Mouse (Mus musculus) spleen, adult 2 months (tissue): ENCODE measurements around the gene Liph.

Experiments used
- CTCF ChIP-seq: fragments of 200-500 bp; IDR thresholded peaks from 2 replicates; pipeline ENCODE4 v1.5.1; 2011; ENCODE audit warnings: mild to moderate bottlenecking, inconsistent platforms; ENCODE audit not compliant: insufficient read depth, insufficient read length, insufficient replicate concordance; ENCODE audit errors: extremely low read depth
- POLR2A ChIP-seq: fragments of 200-500 bp; IDR thresholded peaks from 2 replicates; pipeline ENCODE4 v1.6.1; 2011; ENCODE audit warnings: low read depth, low read length, inconsistent platforms

GRCm38 (mm10) chr16:22043830-22044229 lies 48.4 kb upstream of the Liph start:
- TF ChIP-seq CTCF = no peak
- no peak for TF ChIP-seq POLR2A
